Mouse (Mus musculus) liver, embryonic 13.5 days (tissue): ENCODE data around the gene Acot13. TPM values are rescaled to one million over a fixed set of nuclear protein-coding genes. Genes with fewer than 3 reads are reported as not detected.

Experiments
- ATAC-seq: fragments of 200-750 bp; cut with Nextera tagmentation; 2 replicates; pipeline ENCODE4 v1.8.0; 2017; ENCODE audit warnings: low read depth, mild to moderate bottlenecking, moderate number of reproducible peaks, moderate library complexity
- DNase-seq: peaks from one replicate; pipeline ENCODE4 v3.0.0; 2022
- H3K27ac ChIP-seq: fragments of 300-500 bp; sonication (generic); 2 replicates; pipeline ENCODE4 v1.5.1; 2015; ENCODE audit warnings: moderate library complexity, mild to moderate bottlenecking, inconsistent platforms
- H3K27me3 ChIP-seq: fragments of 300-500 bp; sonication (generic); 2 replicates; pipeline ENCODE4 v1.6.1; 2015; ENCODE audit warnings: mild to moderate bottlenecking, inconsistent platforms
- H3K36me3 ChIP-seq: fragments of 300-500 bp; sonication (generic); 2 replicates; pipeline ENCODE4 v1.6.1; 2015; ENCODE audit warnings: mild to moderate bottlenecking, inconsistent platforms
- H3K4me1 ChIP-seq: fragments of 300-500 bp; sonication (generic); replicated peaks from 2 replicates; pipeline ENCODE4 v1.6.1; 2015; ENCODE audit warnings: inconsistent platforms
- H3K4me2 ChIP-seq: fragments of 300-500 bp; sonication (generic); 2 replicates; pipeline ENCODE4 v1.6.1; 2015; ENCODE audit warnings: inconsistent platforms, mild to moderate bottlenecking, moderate library complexity
- H3K4me3 ChIP-seq: fragments of 300-500 bp; sonication (generic); replicated peaks from 2 replicates; pipeline ENCODE4 v1.5.1; 2015; ENCODE audit warnings: mild to moderate bottlenecking, inconsistent platforms
- H3K9ac ChIP-seq: fragments of 300-500 bp; sonication (generic); 2 replicates; pipeline ENCODE4 v1.6.1; 2015; ENCODE audit warnings: mild to moderate bottlenecking, inconsistent platforms
- H3K9me3 ChIP-seq: fragments of 300-500 bp; sonication (generic); replicated peaks from 2 replicates; pipeline ENCODE4 v1.6.1; 2016; ENCODE audit warnings: inconsistent platforms
- WGBS: fragments of 180-500 bp; shearing (Covaris S2); methylation state at CpG from one replicate; pipeline ENCODE4 v1.1.7; 2015; ENCODE audit not compliant: insufficient replicate concordance; 5-methylcytosine and 5-hydroxymethylcytosine counted together
- polyA plus RNA-seq: library from polyadenylated mRNA; unstranded; fragments of >200 nt; fragmentation: Nextera tagmentation; extraction: Ambion mirVana; gene quantifications from 2 replicates; pipeline ENCODE4 v1.2.1, GENCODE M21; 2015

Gene Acot13
- polyA plus RNA-seq, 1 experiment from 2014 or later, result 68.0 TPM

- DNase-seq (no peak), ATAC-seq (peak; percentile 37)
- peak within 1 kb of the TSS; percentile 100 for H3K27ac ChIP-seq
- peak within 1 kb of the TSS; percentile 99 for H3K9ac ChIP-seq
- H3K36me3 ChIP-seq, result peaks cover 19% of the 10 kb centered on the region
- H3K4me1 ChIP-seq, result peaks cover 33% of the 10 kb centered on the region
- H3K4me3 ChIP-seq, result peak within 1 kb of the TSS; percentile 98
- H3K4me2 ChIP-seq, result peak within 1 kb of the TSS; percentile 94
- no peaks in the 10 kb centered on the region for H3K9me3 ChIP-seq
- H3K27me3 ChIP-seq, result no peaks in the 10 kb centered on the region
- WGBS, result under 1% methylated on average over 72 of the region's 74 CpGs
Observed at GRCm38 (mm10) chr13:24801308-24801921, 29.9 kb downstream of the Acot13 start, which contains the start of gene BC005537. TSS of gene BC005537 (plus strand) at chr13:24801657.

DNA sequence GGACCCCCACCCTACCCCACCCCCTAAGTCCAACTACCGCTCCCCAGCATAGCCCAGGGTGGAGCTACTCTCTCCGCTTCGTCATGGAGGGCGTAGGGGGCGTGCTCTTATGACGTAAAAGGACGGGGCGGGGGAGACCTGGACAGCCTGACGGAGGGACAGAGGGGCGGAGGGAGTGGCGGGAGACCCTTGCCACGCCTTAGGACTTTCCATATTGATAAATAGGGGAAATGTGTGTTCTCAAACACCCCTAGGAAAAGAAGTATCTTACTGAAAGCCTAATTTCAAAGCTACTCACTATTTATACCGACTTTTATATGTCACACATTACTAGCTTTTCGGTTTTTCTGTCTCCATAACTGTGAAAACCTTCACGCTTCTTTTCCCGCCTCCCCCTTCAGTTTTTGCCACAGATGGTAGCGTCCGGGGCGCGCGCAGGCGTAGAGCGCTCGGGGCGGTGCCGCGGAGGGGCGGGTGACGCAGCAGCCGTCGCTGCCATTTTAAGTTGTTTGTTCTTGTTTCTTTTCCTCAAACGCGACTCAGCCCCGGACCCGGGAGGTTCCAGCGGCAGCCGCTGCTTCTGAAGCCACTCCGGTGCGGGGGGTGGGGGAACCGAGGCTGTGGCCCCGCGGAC is 30.5 kb downstream of the Acot13 start:
- DNase-seq, result peak; percentile 96
- Histone ChIP-seq H3K4me2 (peak overlapping the region; percentile 94), H3K4me3 (peak overlapping the region; percentile 98), H3K4me1 (peaks cover 30% of the 10 kb centered on the region), H3K9ac (peak overlapping the region; percentile 99), H3K36me3 (peaks cover 14% of the 10 kb centered on the region), H3K27ac (peak overlapping the region; percentile 100), H3K27me3 (no peaks in the 10 kb centered on the region), H3K9me3 (no peaks in the 10 kb centered on the region)
- whole genome bisulfite sequencing, result under 1% methylated on average over 42 of the region's 42 CpGs
- ATAC-seq, result peak; percentile 93

DNA sequence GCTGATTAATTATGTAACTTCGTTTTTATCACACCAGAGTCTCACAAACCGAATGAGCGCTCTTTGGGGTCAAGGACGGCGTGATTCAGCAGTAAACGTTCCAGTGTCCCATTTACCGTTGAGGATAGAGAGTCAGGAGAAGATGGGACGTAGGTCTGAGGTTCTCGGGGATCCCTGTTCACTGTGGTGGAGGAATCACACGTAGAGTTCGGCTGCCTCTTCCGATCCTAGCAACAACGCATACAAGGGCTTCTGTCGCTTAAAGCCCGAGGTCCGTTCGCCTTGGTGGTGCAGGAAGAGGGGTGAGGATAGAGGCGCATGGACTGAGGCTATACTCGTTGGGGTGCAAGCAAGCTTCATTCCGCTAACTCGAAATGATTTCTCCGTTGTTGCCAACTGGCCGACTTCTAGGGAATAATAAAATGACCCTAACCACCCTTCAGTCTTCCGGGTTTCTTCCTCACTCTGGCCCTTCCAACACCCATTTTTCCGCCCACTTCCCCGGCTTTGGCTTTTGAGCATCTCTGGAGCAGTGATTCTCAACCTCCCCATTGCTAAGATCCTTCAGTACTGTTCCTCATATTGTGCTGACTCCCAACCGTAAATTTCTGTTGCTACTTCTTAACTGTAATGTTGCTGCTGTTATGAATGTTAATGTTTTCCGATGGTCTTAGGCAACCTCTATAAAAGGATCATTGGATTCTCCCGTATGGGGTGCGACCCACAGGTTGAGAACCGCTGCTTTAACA is 31.2 kb downstream of the Acot13 start:
- peak overlapping the region; percentile 99 for H3K9ac ChIP-seq
- peaks cover 8% of the 10 kb centered on the region for H3K36me3 ChIP-seq
- H3K4me3 ChIP-seq, result peak overlapping the region; percentile 98
- DNase-seq (peak; percentile 43), ATAC-seq (peak; percentile 22)
- under 1% methylated on average over 31 of the region's 31 CpGs for WGBS
- no peaks in the 10 kb centered on the region for H3K27me3 ChIP-seq
- H3K4me2 ChIP-seq, result peak overlapping the region; percentile 94
- H3K27ac ChIP-seq, result peak overlapping the region; percentile 100
- H3K4me1 ChIP-seq, result peaks cover 24% of the 10 kb centered on the region
- no peaks in the 10 kb centered on the region for H3K9me3 ChIP-seq

GRCm38 (mm10) chr13:24799378-24799777 is 32.0 kb downstream of the Acot13 start:
- peak overlapping the region; percentile 99 for H3K9ac ChIP-seq
- H3K36me3 ChIP-seq, result peaks cover 3% of the 10 kb centered on the region; the same call in 1 of the 2 replicates
- peak overlapping the region; percentile 94 for H3K4me2 ChIP-seq
- H3K27ac ChIP-seq, result peak overlapping the region; percentile 100
- H3K9me3 ChIP-seq, result no peaks in the 10 kb centered on the region
- ATAC-seq (no peak), DNase-seq (no peak)
- H3K4me1 ChIP-seq, result peaks cover 20% of the 10 kb centered on the region
- WGBS, result 76% methylated on average over 5 of the region's 5 CpGs
- H3K27me3 ChIP-seq, result no peaks in the 10 kb centered on the region
- peak overlapping the region; percentile 98 for H3K4me3 ChIP-seq

DNA sequence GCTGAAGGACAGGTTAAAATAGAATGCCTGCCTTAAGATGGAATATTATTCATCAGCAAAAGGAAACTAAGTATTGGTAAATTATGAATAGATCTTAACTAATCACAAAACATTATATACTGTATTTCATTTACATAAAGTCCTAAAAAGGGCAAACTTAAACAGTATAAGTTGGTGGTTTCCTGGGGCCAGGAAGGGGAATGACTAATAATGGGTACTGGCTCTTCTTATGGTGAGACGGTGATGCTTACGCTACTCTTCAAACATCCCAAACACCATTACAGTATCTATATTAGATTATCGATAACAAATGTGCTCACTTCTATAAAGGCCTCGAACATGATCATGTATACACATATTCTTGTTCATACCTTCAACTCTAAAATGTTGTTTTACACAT is 32.7 kb downstream of the Acot13 start:
- no peak overlapping the region for H3K9ac ChIP-seq
- H3K27me3 ChIP-seq, result no peaks in the 10 kb centered on the region
- no peak overlapping the region for H3K4me3 ChIP-seq
- no peak overlapping the region for H3K4me2 ChIP-seq
- H3K4me1 ChIP-seq, result peaks cover 15% of the 10 kb centered on the region
- H3K36me3 ChIP-seq, result no peaks in the 10 kb centered on the region; the same call in 1 of the 2 replicates
- ATAC-seq (no peak), DNase-seq (no peak)
- H3K27ac ChIP-seq, result no peak overlapping the region
- WGBS, result 87% methylated on average over 4 of the region's 4 CpGs
- no peaks in the 10 kb centered on the region for H3K9me3 ChIP-seq

GRCm38 (mm10) chr13:24792411-24793045 is 38.8 kb downstream of the Acot13 start:
- no peaks in the 10 kb centered on the region for H3K36me3 ChIP-seq
- H3K9ac ChIP-seq, result no peak overlapping the region
- H3K27me3 ChIP-seq, result no peaks in the 10 kb centered on the region
- H3K4me3 ChIP-seq, result no peak overlapping the region
- no peak overlapping the region for H3K4me2 ChIP-seq
- H3K9me3 ChIP-seq, result no peaks in the 10 kb centered on the region
- no peak overlapping the region for H3K27ac ChIP-seq
- ATAC-seq (no peak), DNase-seq (no peak)
- whole genome bisulfite sequencing, result 63% methylated on average over 9 of the region's 9 CpGs
- no peaks in the 10 kb centered on the region for H3K4me1 ChIP-seq

DNA sequence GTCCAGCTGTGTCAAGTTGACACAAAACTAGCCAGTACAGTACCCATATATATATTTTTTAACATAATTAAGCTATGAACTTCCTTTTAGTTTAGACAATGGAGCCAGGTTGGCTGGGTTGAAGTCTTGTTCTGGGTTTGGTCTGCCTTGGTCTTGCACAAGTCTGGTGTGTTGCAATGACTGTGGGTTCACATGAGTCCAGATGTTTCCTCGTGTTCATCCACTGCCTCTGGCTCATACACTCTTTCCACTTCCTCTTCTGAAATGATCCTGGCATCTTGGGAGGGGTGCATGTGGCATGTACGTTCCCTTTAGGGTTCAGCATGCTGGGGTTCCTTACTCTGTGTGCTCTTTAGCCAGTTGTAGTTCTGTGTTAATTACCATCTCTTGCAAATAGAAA is 40.0 kb downstream of the Acot13 start:
- ATAC-seq (peak; percentile 39; the same call in 1 of the 2 replicates), DNase-seq (peak; percentile 23)
- no peak overlapping the region for H3K4me3 ChIP-seq
- no peak overlapping the region for H3K4me2 ChIP-seq
- no peaks in the 10 kb centered on the region for H3K27me3 ChIP-seq
- WGBS, result 11% methylated on average over 2 of the region's 2 CpGs
- no peaks in the 10 kb centered on the region for H3K9me3 ChIP-seq
- no peaks in the 10 kb centered on the region for H3K4me1 ChIP-seq
- no peak overlapping the region for H3K9ac ChIP-seq
- no peaks in the 10 kb centered on the region for H3K36me3 ChIP-seq
- H3K27ac ChIP-seq, result no peak overlapping the region

GRCm38 (mm10) chr13:24787477-24787876 is 43.9 kb downstream of the Acot13 start:
- no peaks in the 10 kb centered on the region for H3K36me3 ChIP-seq
- H3K9ac ChIP-seq, result no peak overlapping the region
- no peak overlapping the region for H3K4me2 ChIP-seq
- ATAC-seq (no peak), DNase-seq (no peak)
- no peak overlapping the region for H3K4me3 ChIP-seq
- H3K4me1 ChIP-seq, result peaks cover 2% of the 10 kb centered on the region; the same call in 1 of the 2 replicates
- no peak overlapping the region for H3K27ac ChIP-seq
- H3K9me3 ChIP-seq, result no peaks in the 10 kb centered on the region
- 72% methylated on average over 5 of the region's 5 CpGs for WGBS
- H3K27me3 ChIP-seq, result no peaks in the 10 kb centered on the region

DNA sequence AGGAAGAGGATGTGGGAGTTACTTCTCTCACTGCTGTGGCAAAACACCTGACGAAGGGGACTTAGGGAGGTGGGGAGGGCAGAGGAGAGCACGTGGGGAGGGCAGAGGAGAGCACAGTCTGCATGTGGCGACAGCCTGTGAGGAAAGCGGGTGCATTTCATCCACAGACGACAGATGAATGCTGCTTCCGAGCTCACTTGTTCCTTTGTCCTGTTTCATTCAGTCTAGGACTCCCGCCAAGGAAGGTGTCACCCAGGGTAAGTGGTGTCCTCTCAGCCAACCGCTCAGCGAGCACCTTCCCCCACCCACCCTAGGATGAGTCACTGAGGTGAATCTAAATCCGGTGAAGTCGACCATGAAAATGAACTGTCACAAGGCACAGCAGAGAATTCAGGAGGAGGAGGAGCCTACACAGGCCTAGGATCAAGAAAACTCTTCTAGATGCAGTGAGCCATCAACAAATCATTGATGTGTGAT is 45.3 kb downstream of the Acot13 start:
- H3K36me3 ChIP-seq, result no peaks in the 10 kb centered on the region
- H3K27me3 ChIP-seq, result no peaks in the 10 kb centered on the region
- peaks cover 2% of the 10 kb centered on the region; the same call in 1 of the 2 replicates for H3K4me1 ChIP-seq
- H3K4me2 ChIP-seq, result no peak overlapping the region
- no peaks in the 10 kb centered on the region for H3K9me3 ChIP-seq
- ATAC-seq, result no peak
- no peak overlapping the region for H3K9ac ChIP-seq
- no peak for DNase-seq
- H3K27ac ChIP-seq, result no peak overlapping the region
- no peak overlapping the region for H3K4me3 ChIP-seq
- WGBS, result 45% methylated on average over 11 of the region's 11 CpGs

DNA sequence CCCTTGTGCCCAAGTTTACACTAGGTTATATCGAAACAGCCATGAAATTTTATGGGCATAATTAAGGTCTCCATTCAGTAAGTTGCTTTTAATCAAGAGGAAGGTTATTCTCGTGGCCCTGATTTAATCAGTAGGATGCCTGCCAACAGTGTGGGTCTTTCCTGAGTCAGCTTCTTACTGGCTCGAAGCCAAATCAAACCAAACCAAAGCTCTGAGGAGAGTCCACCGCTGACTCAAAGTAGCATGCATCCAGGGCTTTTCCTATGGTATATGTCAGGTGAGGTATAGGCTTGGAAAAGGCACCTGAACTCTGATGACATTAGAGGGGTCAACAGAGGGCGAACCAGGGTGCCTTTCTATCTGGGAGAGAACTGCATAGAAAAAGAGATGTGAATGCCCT is 49.4 kb downstream of the Acot13 start:
- H3K9me3 ChIP-seq, result no peaks in the 10 kb centered on the region
- no peak overlapping the region for H3K4me2 ChIP-seq
- no peaks in the 10 kb centered on the region for H3K27me3 ChIP-seq
- H3K36me3 ChIP-seq, result no peaks in the 10 kb centered on the region
- peaks cover 2% of the 10 kb centered on the region; the same call in 1 of the 2 replicates for H3K4me1 ChIP-seq
- no peak overlapping the region for H3K9ac ChIP-seq
- WGBS, result 61% methylated on average over 5 of the region's 5 CpGs
- DNase-seq, result no peak
- H3K4me3 ChIP-seq, result no peak overlapping the region
- no peak for ATAC-seq
- H3K27ac ChIP-seq, result no peak overlapping the region
